ENCODE assay signal across 25 mouse cellular contexts in genomic region chr11:67510831-67511230, GRCm38 (mm10).
"Had no signal": no experiment of that assay in that cellular context is flagged by ENCODE, and none has a peak within 500 bp of the region (broad histone marks: within the 10 kb centered on the region; RNA-seq: fewer than 3 reads in every experiment).

No protein-coding gene starts in this region.

- H3K4me3 ChIP-seq: heart, adult 2 months; heart, embryonic 13.5 days; heart, embryonic 15.5 days; hindbrain, embryonic 13.5 days; hindbrain, embryonic 15.5 days; kidney, embryonic 15.5 days; left cerebral cortex, adult 2 months; limb, embryonic 10.5 days; limb, embryonic 12.5 days; liver, embryonic 13.5 days had no signal

- H3K9me3 ChIP-seq: heart, embryonic 15.5 days; hindbrain, embryonic 13.5 days; hindbrain, embryonic 15.5 days; kidney, embryonic 15.5 days; limb, embryonic 10.5 days; limb, embryonic 12.5 days; liver, embryonic 13.5 days had no signal

- H3K9ac ChIP-seq: heart, embryonic 13.5 days; heart, embryonic 15.5 days; hindbrain, embryonic 13.5 days; hindbrain, embryonic 15.5 days; kidney, embryonic 15.5 days; limb, embryonic 12.5 days; liver, embryonic 13.5 days had no signal

- H3K4me1 ChIP-seq: hindbrain, embryonic 13.5 days; hindbrain, embryonic 15.5 days had no signal

- H3K36me3 ChIP-seq: heart, embryonic 13.5 days; heart, embryonic 15.5 days; hindbrain, embryonic 13.5 days; hindbrain, embryonic 15.5 days; kidney, embryonic 15.5 days; limb, embryonic 10.5 days; limb, embryonic 12.5 days; liver, embryonic 13.5 days had no signal

- H3K27me3 ChIP-seq: heart, embryonic 13.5 days; heart, embryonic 15.5 days; hindbrain, embryonic 13.5 days; hindbrain, embryonic 15.5 days; kidney, embryonic 15.5 days; limb, embryonic 12.5 days; liver, embryonic 13.5 days had no signal

- H3K27ac ChIP-seq: heart, adult 2 months; heart, embryonic 13.5 days; heart, embryonic 15.5 days; hindbrain, embryonic 13.5 days; hindbrain, embryonic 15.5 days; hindbrain, postnatal 0 days; kidney, embryonic 15.5 days; kidney, postnatal 0 days; left cerebral cortex, adult 2 months; limb, embryonic 10.5 days; limb, embryonic 12.5 days; liver, embryonic 13.5 days had no signal

- DNase-seq: gastrocnemius, postnatal 14 days; gastrocnemius, postnatal 36 days; heart, adult 11 months; heart, adult 2 months; heart, postnatal 14 days; heart, postnatal 36 days; kidney, adult 11 months; kidney, adult 2 months; kidney, adult 9 months; kidney, postnatal 14 days; kidney, postnatal 36 days; liver; liver, embryonic 13.5 days had no signal

- ATAC-seq: hindbrain, postnatal 0 days had no signal

- H3K4me2 ChIP-seq: heart, embryonic 11.5 days; heart, embryonic 13.5 days; heart, embryonic 15.5 days; hindbrain, embryonic 13.5 days; hindbrain, embryonic 15.5 days; kidney, embryonic 15.5 days; limb, embryonic 12.5 days; liver, embryonic 11.5 days; liver, embryonic 13.5 days had no signal
